Mouse (Mus musculus) heart, adult 2 months (tissue): Measurements from ENCODE around the gene Nos1. TPM values are rescaled to one million over a fixed set of nuclear protein-coding genes. Genes with fewer than 3 reads are reported as not detected.

Source experiments
- DNase-seq, 2 experiments: peaks; one replicate each; pipeline ENCODE4 v3.0.0; 2021
- H3K27ac ChIP-seq: fragments of 200-600 bp; 2 replicates; pipeline ENCODE4 v1.8.1; 2022
- H3K27me3 ChIP-seq: fragments of 200-500 bp; 2 replicates; pipeline ENCODE4 v1.6.1; 2012; ENCODE audit warnings: mild to moderate bottlenecking, low read length, inconsistent platforms, mixed read lengths; ENCODE audit not compliant: control insufficient read depth, insufficient read depth
- H3K36me3 ChIP-seq: fragments of 200-500 bp; 2 replicates; pipeline ENCODE4 v1.6.1; 2012; ENCODE audit warnings: low read length, inconsistent platforms; ENCODE audit not compliant: control insufficient read depth, insufficient read depth
- H3K4me1 ChIP-seq: fragments of 200-500 bp; 2 replicates; pipeline ENCODE4 v1.6.1; 2011; ENCODE audit warnings: low read length; ENCODE audit not compliant: control insufficient read depth, insufficient read depth
- H3K4me3 ChIP-seq: fragments of 200-600 bp; 2 replicates; pipeline ENCODE4 v1.8.1; 2022
- H3K79me2 ChIP-seq: fragments of 200-500 bp; replicated peaks from 2 replicates; pipeline ENCODE4 v1.6.1; 2012; ENCODE audit warnings: mild to moderate bottlenecking, inconsistent platforms, low read length, moderate library complexity, mixed read lengths; ENCODE audit not compliant: control insufficient read depth, insufficient read depth
- H3K9ac ChIP-seq: fragments of 200-500 bp; 2 replicates; pipeline ENCODE4 v1.6.1; 2012; ENCODE audit warnings: low read depth, mild to moderate bottlenecking, control low read depth, inconsistent platforms, low read length, mixed read lengths
- CTCF ChIP-seq: fragments of 200-600 bp; IDR thresholded peaks from 2 replicates; pipeline ENCODE4 v1.8.1; 2022; ENCODE audit warnings: antibody characterized with exemption, mild to moderate bottlenecking, moderate library complexity
- EP300 ChIP-seq: fragments of 200-500 bp; IDR thresholded peaks from 2 replicates; pipeline ENCODE4 v1.6.1; 2011; ENCODE audit warnings: low read depth, low read length, control low read depth; ENCODE audit not compliant: insufficient read depth
- POLR2A ChIP-seq: fragments of 200-500 bp; IDR thresholded peaks from 2 replicates; pipeline ENCODE4 v1.6.1; 2011; ENCODE audit warnings: mild to moderate bottlenecking, low read depth, low read length, control low read depth; ENCODE audit not compliant: insufficient read depth
- WGBS: fragments of 180-500 bp; shearing (Covaris S2); methylation state at CpG from one replicate; pipeline ENCODE4 v1.1.7; 2018; 5-methylcytosine and 5-hydroxymethylcytosine counted together
- intact Hi-C: fragments of 180-260 bp; cut with DNase I; formaldehyde crosslinking; loops from one replicate; pipeline ENCODE4 v1.15.1; 2025
- polyA plus RNA-seq: library from polyadenylated mRNA; depleted of rRNA; stranded (reverse); fragments of >200 nt; gene quantifications from 2 replicates; pipeline ENCODE4 v1.2.3, GENCODE M21; 2012
- total RNA-seq, 2 experiments: library from RNA; stranded (reverse); gene quantifications; 2 replicates each; pipeline ENCODE4 v1.2.3; 2021

The Nos1 gene
- total and polyA plus RNA-seq, 3 experiments: 0.18 to 0.47 (median 0.23) TPM

DNA sequence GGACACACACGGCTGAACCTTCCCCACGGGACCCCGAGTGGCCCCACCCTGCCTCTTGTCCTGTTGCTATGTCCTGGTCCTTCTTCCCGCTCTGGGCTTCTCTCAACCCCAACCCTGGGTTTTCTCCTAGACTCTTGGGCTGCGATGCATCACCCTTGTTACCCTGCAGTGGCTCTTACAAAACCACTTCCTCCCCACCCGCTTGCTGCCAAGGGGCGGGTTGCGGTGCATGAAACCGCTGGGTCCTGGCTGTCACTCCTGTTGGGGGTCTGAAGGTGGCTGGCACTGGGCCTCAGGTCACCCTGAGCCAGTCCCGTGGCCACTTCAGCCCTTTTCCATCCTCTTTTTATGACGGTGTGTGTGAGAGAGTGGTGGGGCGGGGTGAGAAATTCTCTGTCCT lies 173.1 kb downstream of the Nos1 start:
- Histone ChIP-seq H3K9ac (no peak overlapping the region), H3K36me3 (no peaks in the 10 kb centered on the region), H3K79me2 (no peaks in the 10 kb centered on the region), H3K4me1 (no peaks in the 10 kb centered on the region), H3K27ac (no peak overlapping the region), H3K27me3 (no peaks in the 10 kb centered on the region), H3K4me3 (no peak overlapping the region)
- 75% methylated on average over 12 of the region's 12 CpGs for WGBS
- no peak for DNase-seq
- TF ChIP-seq CTCF (no peak), EP300 (no peak), POLR2A (no peak)
- intact Hi-C loops: no loop called here

DNA sequence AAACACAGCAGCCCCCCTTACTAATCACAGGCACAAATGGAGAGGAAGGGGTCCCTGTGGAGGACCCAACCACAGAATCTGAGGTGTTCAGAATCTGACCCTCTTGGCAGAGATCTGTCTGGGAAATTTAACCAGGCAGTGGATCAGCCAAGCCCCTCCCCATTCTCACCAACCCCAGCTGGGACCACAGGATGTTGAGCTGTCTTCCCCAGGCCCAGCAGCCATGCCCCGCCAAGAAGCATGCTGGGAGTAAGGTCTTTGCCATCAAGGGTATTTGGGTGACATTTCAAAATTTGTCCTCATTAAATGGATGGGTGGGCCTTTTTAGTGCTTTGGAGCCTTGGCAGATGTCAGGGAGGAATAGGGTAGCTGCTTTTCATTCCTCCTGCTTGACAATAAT lies 173.6 kb downstream of the Nos1 start:
- no peak for DNase-seq
- H3K4me3 ChIP-seq: no peak overlapping the region
- 75% methylated on average over 1 of the region's 1 CpGs for WGBS
- H3K9ac ChIP-seq: no peak overlapping the region
- intact Hi-C loops: no loop called here
- H3K4me1 ChIP-seq: no peaks in the 10 kb centered on the region
- no peak for TF ChIP-seq EP300
- TF ChIP-seq CTCF: no peak
- no peak for TF ChIP-seq POLR2A
- no peaks in the 10 kb centered on the region for H3K36me3 ChIP-seq
- H3K27me3 ChIP-seq: no peaks in the 10 kb centered on the region
- H3K27ac ChIP-seq: no peak overlapping the region
- no peaks in the 10 kb centered on the region for H3K79me2 ChIP-seq

DNA sequence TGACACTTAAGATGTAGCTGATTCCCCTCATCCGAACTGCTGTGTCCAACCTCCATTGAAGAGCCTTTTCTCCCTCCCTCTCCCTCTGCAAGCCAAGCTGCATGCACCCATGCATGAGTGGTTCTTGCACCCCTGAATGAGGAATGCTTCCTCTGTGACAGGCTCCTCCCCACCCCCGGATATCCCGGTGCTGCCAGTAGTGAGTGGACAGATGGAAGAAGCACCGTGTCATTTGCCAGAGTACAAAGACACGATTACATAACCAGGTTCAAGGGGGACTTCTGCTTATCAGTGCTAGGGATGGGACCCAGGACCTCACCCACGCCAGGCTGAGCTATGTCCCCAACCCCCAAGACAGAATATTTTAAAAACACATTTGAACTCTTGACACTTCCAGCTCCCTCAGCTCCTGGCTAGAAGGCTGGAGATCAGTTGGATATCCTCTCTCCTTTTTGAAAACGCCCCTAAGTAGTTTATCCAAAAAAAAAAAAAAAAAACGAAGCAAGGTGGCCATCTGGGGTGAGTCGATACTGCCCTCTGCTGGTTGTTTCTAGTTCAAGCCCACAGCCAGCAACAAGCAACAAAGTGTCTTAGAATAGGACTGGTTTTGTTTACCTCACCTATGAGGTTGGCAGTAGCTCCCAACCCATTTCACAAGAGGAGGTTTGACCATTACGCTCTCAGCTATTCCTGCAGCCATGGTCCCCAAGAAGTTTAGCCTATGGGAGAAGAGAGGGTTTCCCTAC lies 175.0 kb downstream of the Nos1 start:
- Histone ChIP-seq H3K9ac (no peak overlapping the region), H3K79me2 (no peaks in the 10 kb centered on the region), H3K27ac (no peak overlapping the region), H3K36me3 (no peaks in the 10 kb centered on the region), H3K4me3 (no peak overlapping the region), H3K27me3 (no peaks in the 10 kb centered on the region), H3K4me1 (no peaks in the 10 kb centered on the region)
- 26% methylated on average over 10 of the region's 10 CpGs for WGBS
- no peak for DNase-seq
- intact Hi-C loops: no loop called here
- TF ChIP-seq EP300: no peak
- TF ChIP-seq CTCF: peak; percentile 73

DNA sequence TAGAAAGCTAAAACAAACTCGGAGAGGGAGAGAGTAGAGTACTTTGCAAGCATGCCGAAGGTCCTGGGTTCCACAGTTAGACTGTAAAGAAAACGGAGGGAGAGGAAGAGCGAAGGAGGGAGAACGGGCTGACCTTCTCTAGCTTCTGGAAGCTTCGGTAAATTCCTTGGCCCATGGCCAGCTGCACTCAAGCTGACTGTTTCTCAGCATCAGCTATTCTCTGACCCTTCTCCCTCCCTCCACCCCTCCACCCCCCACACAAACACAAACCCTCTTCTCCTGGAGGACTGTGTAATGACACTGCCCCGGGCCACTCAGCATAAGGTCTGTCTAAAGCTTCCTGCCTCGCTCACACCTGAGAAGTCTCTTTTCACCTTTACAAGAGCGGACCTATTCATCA lies 183.9 kb downstream of the Nos1 start:
- TF ChIP-seq CTCF (no peak), POLR2A (no peak), EP300 (no peak)
- intact Hi-C loops: no loop called here
- DNase-seq: no peak
- Histone ChIP-seq H3K27ac (no peak overlapping the region), H3K36me3 (no peaks in the 10 kb centered on the region), H3K4me1 (no peaks in the 10 kb centered on the region), H3K4me3 (no peak overlapping the region), H3K27me3 (no peaks in the 10 kb centered on the region), H3K79me2 (no peaks in the 10 kb centered on the region), H3K9ac (no peak overlapping the region)
- WGBS: 31% methylated on average over 9 of the region's 9 CpGs

DNA sequence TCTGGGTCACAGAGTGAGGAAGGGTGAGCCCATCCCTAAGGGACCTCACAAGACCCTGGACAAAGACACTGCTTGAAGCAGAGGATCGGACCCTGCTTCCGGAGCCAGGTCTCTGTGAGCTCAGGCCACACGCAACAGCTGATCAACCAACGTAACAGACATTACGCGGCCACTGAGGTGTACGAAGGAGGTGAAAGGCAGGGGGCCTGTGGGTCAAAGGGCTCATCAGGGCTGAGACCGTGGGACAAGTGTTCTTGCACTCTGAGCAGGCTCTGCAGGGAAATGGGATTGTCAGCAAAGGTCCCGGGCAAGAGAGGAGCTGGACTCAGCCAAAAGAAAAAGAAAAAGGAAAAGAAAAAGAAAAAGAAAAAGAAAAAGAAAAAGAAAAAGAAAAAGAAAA lies 186.1 kb downstream of the Nos1 start:
- Histone ChIP-seq H3K4me3 (no peak overlapping the region), H3K36me3 (no peaks in the 10 kb centered on the region), H3K27ac (no peak overlapping the region), H3K9ac (no peak overlapping the region), H3K4me1 (no peaks in the 10 kb centered on the region), H3K79me2 (no peaks in the 10 kb centered on the region), H3K27me3 (no peaks in the 10 kb centered on the region)
- intact Hi-C loops: no loop called here
- WGBS: 81% methylated on average over 9 of the region's 9 CpGs
- no peak for DNase-seq
- TF ChIP-seq CTCF (no peak), POLR2A (no peak), EP300 (no peak)

DNA sequence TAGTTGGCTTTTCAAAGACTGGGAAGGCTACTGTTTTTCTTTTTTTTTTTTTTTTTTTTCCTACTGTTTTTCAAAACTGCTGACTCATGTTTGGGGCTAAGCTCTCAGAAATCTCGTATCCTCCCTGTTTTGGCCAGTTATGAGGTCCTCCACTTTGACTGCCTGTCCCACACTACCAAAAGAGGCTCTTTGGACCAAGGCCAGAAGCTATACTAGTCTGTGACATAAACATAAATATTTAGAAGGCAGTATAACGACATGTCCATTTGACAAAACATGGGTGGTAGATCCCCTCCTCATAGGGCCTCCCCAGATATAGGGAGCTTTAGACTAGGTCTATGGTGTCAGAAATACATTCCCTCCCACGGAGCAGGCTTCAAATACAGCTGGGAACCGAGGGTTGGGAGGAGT lies 186.8 kb downstream of the Nos1 start:
- no peak overlapping the region for H3K9ac ChIP-seq
- WGBS: 33% methylated on average over 4 of the region's 4 CpGs
- TF ChIP-seq EP300 (no peak), POLR2A (no peak), CTCF (no peak)

More for the DNA sequence above, 186.8 kb downstream of the Nos1 start:
- no peak for DNase-seq
- Histone ChIP-seq H3K36me3 (no peaks in the 10 kb centered on the region), H3K79me2 (no peaks in the 10 kb centered on the region), H3K27ac (no peak overlapping the region), H3K4me3 (no peak overlapping the region), H3K27me3 (no peaks in the 10 kb centered on the region), H3K4me1 (no peaks in the 10 kb centered on the region)
- intact Hi-C loops: no loop called here
